Mouse (Mus musculus): ENCODE measurements around the gene Trpv3. TPM values are rescaled to one million over a fixed set of nuclear protein-coding genes. Genes with fewer than 3 reads are reported as not detected.
"Not testable (repeated sequence)": the region's sequence is repeated elsewhere in the genome, so short reads cannot be mapped to it uniquely, and the experiment has no call there.

Trpv3 gene
- total RNA-seq, 2 experiments from 2014 or later, result not detected

GRCm38 (mm10) chr11:73283926-73284325, 16.7 kb downstream of the Trpv3 start:
- no peak for DNase-seq

GRCm38 (mm10) chr11:73284351-73284750, 17.2 kb downstream of the Trpv3 start:
- intact Hi-C loops (cut with DNase I), result no loop called here
- no peak for DNase-seq

More at GRCm38 (mm10) chr11:73283926-73284325, 16.7 kb downstream of the Trpv3 start:
- intact Hi-C loops (cut with DNase I), result no loop called here

- intact Hi-C loops (cut with DNase I), result no loop called here
- DNase-seq, result no peak
These were observed 22.4 kb downstream of the Trpv3 start for GRCm38 (mm10) chr11:73289621-73290020.

GRCm38 (mm10) chr11:73303123-73303522, 35.9 kb downstream of the Trpv3 start:
- intact Hi-C loops (cut with DNase I), result no loop called here
- DNase-seq, result no peak

GRCm38 (mm10) chr11:73315961-73316360, 48.8 kb downstream of the Trpv3 start:
- intact Hi-C loops (cut with DNase I), result no loop called here
- DNase-seq, result no peak

GRCm38 (mm10) chr11:73318581-73318980, 51.4 kb downstream of the Trpv3 start:
- DNase-seq; intact Hi-C loops (cut with DNase I): not testable (repeated sequence)

- DNase-seq; intact Hi-C loops (cut with DNase I): not testable (repeated sequence)
These were observed 53.9 kb downstream of the Trpv3 start for GRCm38 (mm10) chr11:73321064-73321463.

GRCm38 (mm10) chr11:73323906-73324830, 57.0 kb downstream of the Trpv3 start:
- DNase-seq, result no peak
- intact Hi-C loops (cut with DNase I), result no loop called here

GRCm38 (mm10) chr11:73326485-73326886, 59.3 kb downstream of the Trpv3 start:
- no peak for DNase-seq
- intact Hi-C loops (cut with DNase I), result no loop called here

- no peak for DNase-seq
- intact Hi-C loops (cut with DNase I), result no loop called here
These were observed 60.2 kb downstream of the Trpv3 start for GRCm38 (mm10) chr11:73327361-73327760.

GRCm38 (mm10) chr11:73329442-73329841, 62.3 kb downstream of the Trpv3 start, which contains the start of the genes Aspa, Gm49340 and Spata22:
TSS of gene Aspa (minus strand) at chr11:73329596.
TSS of gene Gm49340 (plus strand) at chr11:73329741.
TSS of gene Spata22 (plus strand) at chr11:73329741.
- intact Hi-C loops (cut with DNase I), result no loop called here
- no peak for DNase-seq

- DNase-seq, result no peak
- intact Hi-C loops (cut with DNase I), result no loop called here
These were observed 66.2 kb downstream of the Trpv3 start for GRCm38 (mm10) chr11:73333357-73333756.

GRCm38 (mm10) chr11:73336919-73337318, 69.7 kb downstream of the Trpv3 start:
- no peak for DNase-seq
- intact Hi-C loops (cut with DNase I), result no loop called here

Other genes starting within 250 kb of the Trpv3 start
- gene Camkk1, start 248.4 kb upstream of the Trpv3 start, total RNA-seq (2021), result 1 to 10 TPM in 1 of 2 experiments, under 1 TPM in 1; 0.71 to 1.2 TPM
- 1 to 10 TPM; 2.6 to 2.9 TPM for gene Ncbp3, start 219.6 kb upstream of the Trpv3 start, total RNA-seq (2021)
- gene Itgae, start 176.8 kb upstream of the Trpv3 start, total RNA-seq (2021), result under 1 TPM; 0.07 to 0.13 TPM
- under 1 TPM; 0.15 to 0.18 TPM for gene Haspin, start 129.1 kb upstream of the Trpv3 start, total RNA-seq (2021)
- gene P2rx5, start 107.0 kb upstream of the Trpv3 start, total RNA-seq (2021), result 1 to 10 TPM; 6.9 to 8.6 TPM
- gene Emc6, start 90.4 kb upstream of the Trpv3 start, total RNA-seq (2021), result 10 to 100 TPM; 74.4 to 90.9 TPM
- gene Tax1bp3, start 90.3 kb upstream of the Trpv3 start, total RNA-seq (2021), result 10 to 100 TPM in 1 of 2 experiments, 1 to 10 TPM in 1; 9.3 to 10.5 TPM
- gene Ctns, start 68.3 kb upstream of the Trpv3 start, total RNA-seq (2021), result 1 to 10 TPM; 5.3 to 5.5 TPM
- gene Shpk, start 67.9 kb upstream of the Trpv3 start, total RNA-seq (2021), result under 1 TPM; 0.47 to 0.69 TPM
- gene Trpv1, start 33.1 kb upstream of the Trpv3 start, total RNA-seq (2021), result under 1 TPM; 0.15 TPM
- gene Aspa, start 62.2 kb downstream of the Trpv3 start, total RNA-seq (2021), result 1 to 10 TPM; 1.7 to 3.8 TPM
- not detected for gene Gm49340, start 62.4 kb downstream of the Trpv3 start, total RNA-seq (2021)
- gene Spata22, start 62.4 kb downstream of the Trpv3 start, total RNA-seq (2021), result not detected
- not detected for gene Olfr20, start 83.4 kb downstream of the Trpv3 start, total RNA-seq (2021)
- not detected for gene Olfr376, start 103.9 kb downstream of the Trpv3 start, total RNA-seq (2021)
- gene Olfr1, start 132.2 kb downstream of the Trpv3 start, total RNA-seq (2021), result not detected
- not detected for gene Olfr378, start 161.1 kb downstream of the Trpv3 start, total RNA-seq (2021)
- gene Olfr380, start 190.1 kb downstream of the Trpv3 start, total RNA-seq (2021), result not detected
- not detected for gene Olfr381, start 224.2 kb downstream of the Trpv3 start, total RNA-seq (2021)
- gene Olfr382, start 249.8 kb downstream of the Trpv3 start, total RNA-seq (2021), result not detected